Mouse (Mus musculus) forebrain, embryonic 12.5 days (tissue): Measurements from ENCODE around the gene Speer4f1. TPM values are rescaled to one million over a fixed set of nuclear protein-coding genes. Genes with fewer than 3 reads are reported as not detected.

Source experiments
- ATAC-seq: fragments of 200-750 bp; cut with Nextera tagmentation; 2 replicates; pipeline ENCODE4 v1.8.0; 2017; ENCODE audit warnings: moderate TSS enrichment; ENCODE audit not compliant: low FRiP score
- H3K27ac ChIP-seq: fragments of 300-500 bp; sonication (generic); 2 replicates; pipeline ENCODE4 v1.5.1; 2016; ENCODE audit warnings: mild to moderate bottlenecking
- H3K27me3 ChIP-seq: fragments of 300-500 bp; sonication (generic); 2 replicates; pipeline ENCODE4 v1.6.1; 2016; ENCODE audit warnings: mild to moderate bottlenecking
- H3K36me3 ChIP-seq: fragments of 300-500 bp; sonication (generic); replicated peaks from 2 replicates; pipeline ENCODE4 v1.6.1; 2016; ENCODE audit warnings: mild to moderate bottlenecking
- H3K4me1 ChIP-seq: fragments of 300-500 bp; sonication (generic); 2 replicates; pipeline ENCODE4 v1.6.1; 2016
- H3K4me2 ChIP-seq: fragments of 300-500 bp; sonication (generic); 2 replicates; pipeline ENCODE4 v1.6.1; 2016; ENCODE audit warnings: mild to moderate bottlenecking, moderate library complexity
- H3K4me3 ChIP-seq: fragments of 300-500 bp; sonication (generic); replicated peaks from 2 replicates; pipeline ENCODE4 v1.5.1; 2016; ENCODE audit warnings: mild to moderate bottlenecking
- H3K9ac ChIP-seq: fragments of 300-500 bp; sonication (generic); 2 replicates; pipeline ENCODE4 v1.6.1; 2016; ENCODE audit warnings: mild to moderate bottlenecking
- H3K9me3 ChIP-seq: fragments of 300-500 bp; sonication (generic); 2 replicates; pipeline ENCODE4 v1.6.1; 2016
- WGBS: fragments of 180-500 bp; shearing (Covaris S2); methylation state at CpG from one replicate; pipeline ENCODE4 v1.1.7; 2016; 5-methylcytosine and 5-hydroxymethylcytosine counted together
- polyA plus RNA-seq: library from polyadenylated mRNA; unstranded; fragments of >200 nt; fragmentation: Nextera tagmentation; extraction: Ambion mirVana; gene quantifications from 2 replicates; pipeline ENCODE4 v1.2.1, GENCODE M21; 2016

The Speer4f1 gene
- polyA plus RNA-seq, 1 experiment from 2014 or later, result not detected

DNA sequence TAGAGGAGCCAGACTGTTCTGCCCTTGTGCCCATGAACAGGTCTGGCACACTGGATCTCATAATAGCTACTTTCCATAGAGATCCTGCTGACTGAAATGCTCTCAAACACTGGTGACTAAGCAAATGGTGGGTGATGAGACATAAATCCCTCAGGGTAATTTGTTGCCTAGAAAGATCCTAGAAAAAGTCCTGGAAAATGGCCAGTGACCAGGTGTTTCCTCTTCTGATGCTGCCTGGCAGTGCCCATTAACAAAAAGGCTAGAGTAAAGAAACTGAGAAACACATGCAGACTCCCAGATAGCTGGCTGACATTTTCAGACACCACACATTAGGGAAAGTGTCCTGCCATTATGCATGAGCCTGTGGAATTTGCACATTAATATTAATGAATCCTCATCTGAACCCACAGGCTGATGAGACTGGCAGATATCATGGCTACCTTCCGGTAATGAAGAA is 24.0 kb downstream of the Speer4f1 start:
- Histone ChIP-seq H3K27me3 (no peaks in the 10 kb centered on the region), H3K27ac (no peak overlapping the region), H3K9ac (no peak overlapping the region), H3K4me1 (peaks cover 3% of the 10 kb centered on the region; the same call in 1 of the 2 replicates), H3K9me3 (no peaks in the 10 kb centered on the region), H3K4me2 (no peak overlapping the region), H3K36me3 (no peaks in the 10 kb centered on the region), H3K4me3 (no peak overlapping the region)
- 68% methylated on average over 1 of the region's 1 CpGs for WGBS
- ATAC-seq, result peak; percentile 47; the same call in 1 of the 2 replicates

GRCm38 (mm10) chr5:17500866-17501265 is 25.0 kb downstream of the Speer4f1 start:
- Histone ChIP-seq H3K4me3 (no peak overlapping the region), H3K27ac (no peak overlapping the region), H3K36me3 (no peaks in the 10 kb centered on the region), H3K27me3 (no peaks in the 10 kb centered on the region), H3K4me2 (no peak overlapping the region), H3K9ac (no peak overlapping the region), H3K9me3 (no peaks in the 10 kb centered on the region), H3K4me1 (peaks cover 3% of the 10 kb centered on the region; the same call in 1 of the 2 replicates)
- no peak for ATAC-seq
- WGBS, result 35% methylated on average over 1 of the region's 1 CpGs

DNA sequence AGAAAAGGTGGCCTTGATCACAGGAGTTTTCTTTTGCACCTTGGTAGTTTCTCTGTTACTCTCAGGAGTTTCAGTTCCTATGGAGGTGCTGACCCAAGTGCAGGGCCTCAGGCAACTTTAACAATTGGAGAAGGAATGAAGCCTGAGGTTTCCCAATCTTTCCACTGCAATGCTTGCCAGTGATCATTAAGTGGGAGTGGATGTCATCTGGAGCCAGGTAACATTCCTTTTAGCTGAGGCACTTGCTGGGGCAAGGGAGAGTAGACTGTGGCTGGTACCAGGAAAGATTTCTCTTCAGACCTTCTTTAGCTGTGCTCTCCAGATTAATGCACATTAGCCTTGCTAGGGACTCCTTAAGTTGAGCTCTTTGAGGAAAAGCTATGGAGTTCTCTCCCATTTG is 29.6 kb downstream of the Speer4f1 start:
- no peak overlapping the region for H3K4me3 ChIP-seq
- no peaks in the 10 kb centered on the region for H3K9me3 ChIP-seq
- H3K9ac ChIP-seq, result no peak overlapping the region
- H3K4me1 ChIP-seq, result no peaks in the 10 kb centered on the region
- no peak for ATAC-seq
- no peak overlapping the region for H3K27ac ChIP-seq
- H3K4me2 ChIP-seq, result no peak overlapping the region
- H3K27me3 ChIP-seq, result no peaks in the 10 kb centered on the region
- H3K36me3 ChIP-seq, result no peaks in the 10 kb centered on the region

DNA sequence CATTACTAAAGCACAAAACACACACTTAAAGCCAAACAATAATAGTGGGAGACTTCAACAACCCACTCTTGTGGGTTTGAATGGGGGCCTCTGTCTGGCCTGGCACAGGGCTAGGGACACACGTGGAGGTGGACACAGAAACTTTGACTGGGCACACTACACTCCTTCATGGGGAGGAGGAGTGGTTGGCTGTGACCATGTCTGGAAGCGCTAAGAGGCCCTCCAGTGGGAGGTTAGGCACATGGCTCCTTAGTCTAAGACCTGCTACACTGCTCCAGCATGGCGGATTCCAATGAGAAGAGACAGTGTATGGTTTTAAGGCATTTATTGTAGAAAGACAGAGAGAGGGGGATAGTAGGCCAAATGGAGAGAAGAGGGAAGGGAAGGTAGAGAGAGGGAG is 32.1 kb downstream of the Speer4f1 start:
- no peak for ATAC-seq
- no peak overlapping the region for H3K4me3 ChIP-seq
- H3K36me3 ChIP-seq, result no peaks in the 10 kb centered on the region
- no peaks in the 10 kb centered on the region for H3K9me3 ChIP-seq
- no peaks in the 10 kb centered on the region for H3K27me3 ChIP-seq
- no peak overlapping the region for H3K9ac ChIP-seq
- no peak overlapping the region for H3K27ac ChIP-seq
- WGBS, result 69% methylated on average over 3 of the region's 3 CpGs
- no peaks in the 10 kb centered on the region for H3K4me1 ChIP-seq
- no peak overlapping the region for H3K4me2 ChIP-seq

Other genes starting within 250 kb of the Speer4f1 start
- gene Speer4f2, start 102.9 kb upstream of the Speer4f1 start, polyA plus RNA-seq, result not detected in 2 replicates
- gene Sema3c, start 98.2 kb downstream of the Speer4f1 start, polyA plus RNA-seq, result 15.4 and 21.6 TPM in 2 replicates